Mouse (Mus musculus): ENCODE measurements around the gene Crtc1. TPM values are rescaled to one million over a fixed set of nuclear protein-coding genes. Genes with fewer than 3 reads are reported as not detected.

Gene Crtc1
- polyA plus RNA-seq, 1 experiment from 2014 or later = 23.0 TPM

DNA sequence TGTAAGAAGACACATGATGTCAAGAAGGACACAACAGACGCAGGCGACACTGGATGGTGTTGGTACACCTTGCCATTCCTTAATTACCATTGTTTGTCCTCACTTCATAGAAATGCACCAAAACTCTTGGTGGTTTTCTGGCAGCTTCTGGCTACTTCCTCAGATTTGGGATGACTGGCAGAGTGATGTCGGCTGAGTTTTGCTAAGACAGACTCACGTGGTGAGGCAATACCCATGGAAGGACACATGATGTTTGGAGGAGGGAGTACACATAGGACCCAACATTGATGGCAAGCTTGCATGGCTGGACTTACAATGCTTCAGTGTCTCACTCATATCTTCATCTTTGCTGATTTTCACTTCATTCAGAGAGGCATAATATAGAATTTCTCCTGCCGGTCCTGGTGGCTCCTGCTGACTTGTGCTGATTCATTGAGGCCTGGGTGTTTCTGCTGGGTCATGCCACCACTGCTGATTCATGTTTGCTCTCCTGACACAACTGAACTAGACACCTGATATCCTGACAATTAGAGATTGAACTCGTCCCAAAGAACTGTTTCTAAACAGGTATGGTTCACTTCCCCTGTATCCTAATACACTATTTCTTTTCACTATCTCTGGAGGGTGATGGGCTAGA lies 25.0 kb downstream of the Crtc1 start:
- WGBS = 84% methylated on average over 6 of the region's 6 CpGs

DNA sequence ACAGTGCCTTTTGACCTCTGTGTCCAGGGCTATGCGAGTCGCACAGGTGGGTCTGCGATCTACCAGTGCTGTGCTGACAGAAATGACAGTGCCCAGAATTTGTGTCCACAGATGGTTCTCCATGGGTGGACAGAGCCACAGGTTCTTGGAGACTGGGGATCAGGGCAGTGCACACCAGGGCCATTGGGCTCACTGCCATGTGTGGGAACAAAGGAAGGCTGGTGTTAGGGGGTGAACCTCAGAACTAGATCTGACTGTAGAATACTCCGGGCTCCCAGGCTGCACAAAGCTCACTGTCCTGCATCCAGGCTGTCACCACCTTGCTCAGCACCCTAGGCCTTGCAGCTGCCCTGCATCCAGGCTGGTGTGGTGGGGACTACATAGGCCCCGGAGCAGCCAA lies 29.1 kb downstream of the Crtc1 start:
- Histone ChIP-seq H3K27ac (ENCODE audit: low read length) (no peak overlapping the region), H3K27me3 (ENCODE audit: control insufficient read depth, insufficient read depth, low read length) (no peaks in the 10 kb centered on the region), H3K36me3 (ENCODE audit: control insufficient read depth, insufficient read depth, low read length) (peaks cover 7% of the 10 kb centered on the region; the same call in 1 of the 2 replicates), H3K4me1 (ENCODE audit: control insufficient read depth, insufficient read depth, low read length) (peaks cover 45% of the 10 kb centered on the region), H3K9me3 (ENCODE audit: control insufficient read depth, low read depth, low read length) (no peaks in the 10 kb centered on the region), H3K4me3 (ENCODE audit: low read depth, low read length) (no peak overlapping the region), H3K4me2 (replicated peaks; ENCODE audit: low read depth, low read length) (no peak overlapping the region), H3K9ac (replicated peaks; ENCODE audit: low read depth, low read length) (no peak overlapping the region)
- WGBS = 89% methylated on average over 5 of the region's 5 CpGs
- no peak for ATAC-seq (ENCODE audit: insufficient number of reproducible peaks, insufficient read depth, low FRiP score, low read depth)

More for the DNA sequence above, 25.0 kb downstream of the Crtc1 start:
- Histone ChIP-seq H3K4me1 (ENCODE audit: control insufficient read depth, insufficient read depth, low read length) (peaks cover 37% of the 10 kb centered on the region), H3K9ac (replicated peaks; ENCODE audit: low read depth, low read length) (no peak overlapping the region), H3K27me3 (ENCODE audit: control insufficient read depth, insufficient read depth, low read length) (no peaks in the 10 kb centered on the region), H3K4me3 (ENCODE audit: low read depth, low read length) (no peak overlapping the region), H3K27ac (ENCODE audit: low read length) (no peak overlapping the region), H3K9me3 (ENCODE audit: control insufficient read depth, low read depth, low read length) (no peaks in the 10 kb centered on the region), H3K36me3 (ENCODE audit: control insufficient read depth, insufficient read depth, low read length) (peaks cover 7% of the 10 kb centered on the region; the same call in 1 of the 2 replicates), H3K4me2 (replicated peaks; ENCODE audit: low read depth, low read length) (no peak overlapping the region)
- ATAC-seq (ENCODE audit: insufficient number of reproducible peaks, insufficient read depth, low FRiP score, low read depth) = no peak

DNA sequence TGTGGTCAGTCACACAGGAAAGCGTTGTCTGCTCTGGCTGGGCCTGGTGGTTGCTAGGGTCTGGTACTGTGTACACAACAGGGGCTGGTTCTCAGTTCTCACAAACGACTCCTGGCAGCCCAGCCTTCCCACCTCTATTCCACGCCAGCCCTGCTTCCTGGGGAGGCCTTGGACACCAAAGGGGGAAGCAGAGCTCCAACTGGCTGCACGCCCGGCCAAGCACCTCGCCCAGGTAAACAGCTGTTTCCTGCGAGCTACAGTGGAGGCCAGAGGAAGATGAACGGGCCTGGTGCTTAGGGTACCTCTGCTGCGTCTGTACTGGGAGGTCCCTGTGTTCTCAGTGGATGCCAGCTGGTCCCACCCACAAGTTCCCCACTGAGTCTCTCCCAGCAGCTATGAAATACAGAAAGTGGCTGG lies 29.9 kb downstream of the Crtc1 start:
- Histone ChIP-seq H3K4me2 (replicated peaks; ENCODE audit: low read depth, low read length) (no peak overlapping the region), H3K9ac (replicated peaks; ENCODE audit: low read depth, low read length) (no peak overlapping the region), H3K27me3 (ENCODE audit: control insufficient read depth, insufficient read depth, low read length) (no peaks in the 10 kb centered on the region), H3K4me3 (ENCODE audit: low read depth, low read length) (no peak overlapping the region), H3K36me3 (ENCODE audit: control insufficient read depth, insufficient read depth, low read length) (peaks cover 7% of the 10 kb centered on the region; the same call in 1 of the 2 replicates), H3K27ac (ENCODE audit: low read length) (peak overlapping the region; percentile 78), H3K4me1 (ENCODE audit: control insufficient read depth, insufficient read depth, low read length) (peaks cover 47% of the 10 kb centered on the region), H3K9me3 (ENCODE audit: control insufficient read depth, low read depth, low read length) (no peaks in the 10 kb centered on the region)
- peak; percentile 33; the same call in 1 of the 2 replicates for ATAC-seq (ENCODE audit: insufficient number of reproducible peaks, insufficient read depth, low FRiP score, low read depth)
- 16% methylated on average over 9 of the region's 9 CpGs for WGBS

GRCm38 (mm10) chr8:70409019-70409418 lies 30.4 kb downstream of the Crtc1 start:
- Histone ChIP-seq H3K4me2 (replicated peaks; ENCODE audit: low read depth, low read length) (0 out of 2 replicates have a peak overlapping the region, but pooled peaks have one; percentile 14), H3K4me3 (ENCODE audit: low read depth, low read length) (no peak overlapping the region), H3K36me3 (ENCODE audit: control insufficient read depth, insufficient read depth, low read length) (peaks cover 6% of the 10 kb centered on the region; the same call in 1 of the 2 replicates), H3K27ac (ENCODE audit: low read length) (peak overlapping the region; percentile 78), H3K9me3 (ENCODE audit: control insufficient read depth, low read depth, low read length) (no peaks in the 10 kb centered on the region), H3K9ac (replicated peaks; ENCODE audit: low read depth, low read length) (no peak overlapping the region), H3K27me3 (ENCODE audit: control insufficient read depth, insufficient read depth, low read length) (no peaks in the 10 kb centered on the region), H3K4me1 (ENCODE audit: control insufficient read depth, insufficient read depth, low read length) (peaks cover 47% of the 10 kb centered on the region)
- 70% methylated on average over 10 of the region's 10 CpGs for WGBS
- ATAC-seq (ENCODE audit: insufficient number of reproducible peaks, insufficient read depth, low FRiP score, low read depth) = no peak; the same call in 1 of the 2 replicates

GRCm38 (mm10) chr8:70408301-70408700 lies 31.1 kb downstream of the Crtc1 start:
- Histone ChIP-seq H3K27me3 (ENCODE audit: control insufficient read depth, insufficient read depth, low read length) (no peaks in the 10 kb centered on the region), H3K9ac (replicated peaks; ENCODE audit: low read depth, low read length) (no peak overlapping the region), H3K27ac (ENCODE audit: low read length) (peak overlapping the region; percentile 78), H3K9me3 (ENCODE audit: control insufficient read depth, low read depth, low read length) (no peaks in the 10 kb centered on the region), H3K4me2 (replicated peaks; ENCODE audit: low read depth, low read length) (no peak overlapping the region), H3K36me3 (ENCODE audit: control insufficient read depth, insufficient read depth, low read length) (peaks cover 5% of the 10 kb centered on the region; the same call in 1 of the 2 replicates), H3K4me1 (ENCODE audit: control insufficient read depth, insufficient read depth, low read length) (peaks cover 47% of the 10 kb centered on the region), H3K4me3 (ENCODE audit: low read depth, low read length) (no peak overlapping the region)
- peak; percentile 73 for ATAC-seq (ENCODE audit: insufficient number of reproducible peaks, insufficient read depth, low FRiP score, low read depth)
- WGBS = 38% methylated on average over 6 of the region's 6 CpGs

DNA sequence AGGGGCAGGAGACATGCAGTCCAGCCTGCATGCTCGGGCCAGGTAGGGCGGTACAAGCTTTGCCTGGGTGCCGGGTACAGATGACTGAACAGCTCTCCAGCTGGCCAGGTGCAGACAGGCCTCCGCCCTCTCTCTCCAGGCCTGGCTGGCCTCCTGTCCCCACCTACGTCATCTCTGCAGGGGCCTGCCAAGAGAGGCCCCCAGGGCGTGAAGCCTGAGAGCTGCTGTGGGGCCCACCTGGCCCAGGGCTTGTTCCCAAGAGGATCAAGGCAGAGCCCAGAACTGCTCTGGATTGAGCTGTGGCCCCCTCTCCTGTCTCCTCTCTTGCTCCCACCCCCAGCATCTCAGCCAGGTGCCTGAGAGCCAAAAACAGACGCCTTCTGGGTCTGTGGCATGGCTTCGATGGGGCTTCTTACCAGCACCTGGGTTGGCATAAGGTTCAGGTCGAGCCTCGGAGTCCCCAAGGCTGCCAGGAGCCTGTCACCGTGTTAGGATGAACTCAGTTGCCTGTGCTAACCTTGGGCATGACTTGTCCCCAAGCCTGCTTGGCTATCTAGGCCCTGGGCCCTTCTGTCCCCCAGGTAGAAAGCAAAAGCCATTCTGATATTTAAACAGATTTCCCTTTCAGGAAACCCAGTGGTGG lies 32.8 kb downstream of the Crtc1 start:
- H3K9ac ChIP-seq (replicated peaks; ENCODE audit: low read depth, low read length) = no peak overlapping the region

DNA sequence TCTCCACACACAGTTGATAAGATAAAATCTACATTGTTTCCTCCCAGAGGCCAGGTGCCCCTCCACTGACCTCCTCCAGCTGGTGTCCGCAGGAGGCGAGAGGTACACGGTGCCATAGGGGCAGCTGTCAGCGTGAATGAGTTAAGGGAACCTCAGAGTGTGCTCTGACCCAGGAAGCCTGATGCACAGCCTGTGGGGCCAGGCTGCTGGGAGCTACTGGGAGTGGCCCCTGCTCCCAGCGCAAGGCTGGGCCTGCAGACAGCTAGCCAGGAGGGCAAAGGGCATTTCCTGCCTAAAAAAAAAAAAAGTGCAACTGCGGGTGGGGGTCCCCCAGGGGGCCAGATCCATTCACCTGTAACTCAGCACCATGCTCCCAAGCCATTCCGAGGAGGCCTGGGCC lies 34.2 kb downstream of the Crtc1 start:
- Histone ChIP-seq H3K9me3 (ENCODE audit: control insufficient read depth, low read depth, low read length) (no peaks in the 10 kb centered on the region), H3K4me1 (ENCODE audit: control insufficient read depth, insufficient read depth, low read length) (peaks cover 47% of the 10 kb centered on the region), H3K4me3 (ENCODE audit: low read depth, low read length) (no peak overlapping the region), H3K36me3 (ENCODE audit: control insufficient read depth, insufficient read depth, low read length) (peaks cover 6% of the 10 kb centered on the region), H3K4me2 (replicated peaks; ENCODE audit: low read depth, low read length) (no peak overlapping the region), H3K9ac (replicated peaks; ENCODE audit: low read depth, low read length) (no peak overlapping the region), H3K27ac (ENCODE audit: low read length) (no peak overlapping the region), H3K27me3 (ENCODE audit: control insufficient read depth, insufficient read depth, low read length) (no peaks in the 10 kb centered on the region)
- no peak for ATAC-seq (ENCODE audit: insufficient number of reproducible peaks, insufficient read depth, low FRiP score, low read depth)
- WGBS = 16% methylated on average over 7 of the region's 7 CpGs

More for the DNA sequence above, 32.8 kb downstream of the Crtc1 start:
- Histone ChIP-seq H3K4me3 (ENCODE audit: low read depth, low read length) (no peak overlapping the region), H3K9me3 (ENCODE audit: control insufficient read depth, low read depth, low read length) (no peaks in the 10 kb centered on the region), H3K4me2 (replicated peaks; ENCODE audit: low read depth, low read length) (no peak overlapping the region), H3K27me3 (ENCODE audit: control insufficient read depth, insufficient read depth, low read length) (no peaks in the 10 kb centered on the region), H3K4me1 (ENCODE audit: control insufficient read depth, insufficient read depth, low read length) (peaks cover 47% of the 10 kb centered on the region), H3K27ac (ENCODE audit: low read length) (peak overlapping the region; percentile 55; the same call in 1 of the 2 replicates), H3K36me3 (ENCODE audit: control insufficient read depth, insufficient read depth, low read length) (peaks cover 2% of the 10 kb centered on the region; the same call in 1 of the 2 replicates)
- ATAC-seq (ENCODE audit: insufficient number of reproducible peaks, insufficient read depth, low FRiP score, low read depth) = peak; percentile 59
- 67% methylated on average over 11 of the region's 11 CpGs for WGBS

DNA sequence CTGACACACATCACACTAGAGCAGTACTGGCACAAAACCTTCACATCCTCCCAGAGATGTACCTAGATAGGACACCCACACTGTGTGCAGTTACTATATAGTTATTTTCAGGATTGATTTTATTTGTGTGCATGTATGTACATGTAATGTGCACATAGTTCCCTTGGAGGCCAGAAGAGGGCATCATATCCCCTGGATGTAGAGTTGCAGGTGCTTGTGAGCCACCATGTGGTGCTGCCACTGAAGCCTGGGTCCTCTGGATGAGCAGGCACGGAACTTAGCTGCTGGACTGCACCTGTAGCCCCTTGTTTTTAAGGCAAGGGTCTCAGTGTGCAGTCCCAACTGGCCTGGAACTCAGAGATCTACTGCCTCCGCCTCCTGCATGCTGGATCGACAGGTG lies 35.2 kb downstream of the Crtc1 start:
- Histone ChIP-seq H3K27ac (ENCODE audit: low read length) (no peak overlapping the region), H3K4me3 (ENCODE audit: low read depth, low read length) (no peak overlapping the region), H3K27me3 (ENCODE audit: control insufficient read depth, insufficient read depth, low read length) (no peaks in the 10 kb centered on the region), H3K4me1 (ENCODE audit: control insufficient read depth, insufficient read depth, low read length) (peaks cover 41% of the 10 kb centered on the region), H3K9me3 (ENCODE audit: control insufficient read depth, low read depth, low read length) (no peaks in the 10 kb centered on the region), H3K9ac (replicated peaks; ENCODE audit: low read depth, low read length) (no peak overlapping the region), H3K4me2 (replicated peaks; ENCODE audit: low read depth, low read length) (no peak overlapping the region), H3K36me3 (ENCODE audit: control insufficient read depth, insufficient read depth, low read length) (peaks cover 6% of the 10 kb centered on the region)
- WGBS = 92% methylated on average over 3 of the region's 3 CpGs
- no peak for ATAC-seq (ENCODE audit: insufficient number of reproducible peaks, insufficient read depth, low FRiP score, low read depth)
